Mouse (Mus musculus) layer of hippocampus, postnatal 14 days (tissue): ENCODE data around the gene Nap1l1. TPM values are rescaled to one million over a fixed set of nuclear protein-coding genes. Genes with fewer than 3 reads are reported as not detected.
A peak's percentile ranks its signal among the peaks of the same experiment; 100 is the strongest.
"Not testable (repeated sequence)": the region's sequence is repeated elsewhere in the genome, so short reads cannot be mapped to it uniquely, and the experiment has no call there.

Source experiments
- DNase-seq, 2 experiments: peaks; one replicate each; pipeline ENCODE4 v3.0.0; 2021 to 2022; ENCODE audit warnings: low spot score in 2 of 2, mixed read lengths in 1 of 2
- total RNA-seq, 2 experiments: library from RNA; stranded (reverse); gene quantifications; 2 replicates each; pipeline ENCODE4 v1.2.3; 2021

Gene Nap1l1
- total RNA-seq, 2 experiments from 2014 or later, result 164 to 177 TPM

DNA sequence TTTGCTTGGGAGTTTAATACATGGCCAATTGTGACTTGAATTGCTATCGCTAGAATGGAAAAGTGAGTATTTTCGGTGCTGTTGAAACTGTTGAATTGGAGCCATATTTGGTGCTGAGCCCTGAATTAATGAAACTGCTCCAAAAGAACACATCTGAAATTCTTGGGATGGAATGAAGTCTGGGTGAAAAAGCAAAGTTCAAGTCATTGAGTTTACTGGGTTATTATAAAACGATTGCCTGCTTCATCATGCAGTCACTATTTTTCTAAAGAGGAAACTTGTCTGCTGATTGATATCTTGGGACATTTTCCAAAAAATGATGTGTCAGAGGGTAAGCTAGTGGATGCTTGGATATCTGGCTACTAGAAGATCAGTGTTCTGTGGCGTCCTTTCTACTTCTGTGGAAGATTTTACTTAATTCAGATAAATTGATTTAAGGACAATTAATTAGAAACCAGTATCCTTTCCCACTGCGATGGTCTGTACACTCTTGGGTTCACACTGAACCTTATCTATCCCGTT lies 4.0 kb downstream of the Nap1l1 start:
- DNase-seq, result no peak

DNA sequence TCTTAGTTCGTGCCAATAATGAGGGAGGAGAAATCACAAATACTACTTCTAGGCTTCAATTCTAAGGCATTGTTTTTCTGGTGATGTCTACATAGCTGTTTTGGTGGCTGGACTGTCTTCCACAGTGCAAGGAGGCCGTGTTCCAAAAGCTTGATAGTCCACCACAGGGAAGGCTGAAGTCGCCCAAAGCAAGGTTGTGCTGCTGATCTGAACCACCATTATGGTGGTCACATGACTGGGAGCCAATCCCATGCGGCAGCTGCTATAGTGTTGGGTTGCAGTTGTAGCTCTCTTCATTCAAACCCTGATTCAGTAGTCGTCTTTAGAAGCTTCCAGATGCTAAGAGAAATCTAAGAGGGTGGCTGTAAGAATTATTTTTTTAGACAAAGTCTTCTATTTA lies 6.6 kb downstream of the Nap1l1 start:
- no peak for DNase-seq

DNA sequence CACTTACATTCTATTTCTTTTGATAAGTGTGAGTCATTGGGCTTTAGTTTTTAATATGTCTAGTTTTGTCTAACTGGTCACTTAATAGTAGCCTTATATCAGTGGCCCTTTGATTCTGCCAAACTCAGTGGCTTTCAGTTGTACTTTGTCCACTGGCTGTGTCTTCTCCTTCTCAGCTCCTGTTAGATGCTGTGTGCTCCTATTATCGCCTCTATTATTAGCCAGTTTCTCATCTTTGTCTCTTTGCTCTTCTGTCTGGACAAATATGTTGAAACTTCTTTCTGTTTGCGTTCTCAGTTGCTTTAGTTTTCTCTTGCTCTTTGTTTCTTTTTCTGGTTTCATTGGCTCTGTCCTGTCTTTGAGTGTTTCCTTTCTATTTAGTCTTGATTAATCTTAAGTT lies 9.6 kb downstream of the Nap1l1 start:
- DNase-seq, result no peak

DNA sequence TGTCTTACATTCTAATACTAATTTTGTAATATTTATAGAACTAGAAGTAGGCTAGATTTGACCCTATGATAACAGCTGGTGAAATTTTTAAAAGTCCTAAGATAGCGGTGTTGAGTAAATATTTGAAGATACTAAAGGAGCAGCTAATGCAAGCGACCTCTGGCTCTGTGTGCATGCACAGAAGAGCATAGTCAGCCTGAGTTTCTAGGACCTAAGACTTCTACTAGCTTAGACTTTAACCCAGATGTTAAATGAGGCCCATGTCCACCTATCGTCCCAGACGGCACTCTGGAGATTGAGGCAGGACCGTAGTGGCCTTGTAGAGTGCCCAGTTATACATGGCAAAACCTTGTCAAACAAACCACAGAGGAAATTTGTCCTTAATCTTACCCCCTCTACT lies 11.1 kb downstream of the Nap1l1 start:
- DNase-seq, result no peak

DNA sequence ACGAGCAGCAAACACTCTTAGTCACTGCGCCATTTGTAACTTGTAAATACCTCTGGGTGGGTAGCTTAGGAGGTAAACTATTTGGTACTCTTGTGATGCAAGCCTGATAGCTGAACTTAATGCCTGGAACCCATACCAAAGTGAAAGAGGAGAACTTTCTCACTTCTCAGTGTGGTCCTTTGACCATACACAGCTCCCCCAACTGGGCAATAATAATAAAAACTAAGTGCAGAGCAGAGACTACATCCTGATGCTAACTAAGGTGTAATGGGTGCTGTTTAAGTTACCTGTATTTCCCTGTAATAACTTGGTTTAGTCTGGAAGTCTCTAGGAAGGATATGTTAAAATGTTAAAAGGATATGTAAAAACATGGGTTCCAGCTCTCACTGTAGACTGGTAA lies 15.8 kb downstream of the Nap1l1 start:
- no peak for DNase-seq

DNA sequence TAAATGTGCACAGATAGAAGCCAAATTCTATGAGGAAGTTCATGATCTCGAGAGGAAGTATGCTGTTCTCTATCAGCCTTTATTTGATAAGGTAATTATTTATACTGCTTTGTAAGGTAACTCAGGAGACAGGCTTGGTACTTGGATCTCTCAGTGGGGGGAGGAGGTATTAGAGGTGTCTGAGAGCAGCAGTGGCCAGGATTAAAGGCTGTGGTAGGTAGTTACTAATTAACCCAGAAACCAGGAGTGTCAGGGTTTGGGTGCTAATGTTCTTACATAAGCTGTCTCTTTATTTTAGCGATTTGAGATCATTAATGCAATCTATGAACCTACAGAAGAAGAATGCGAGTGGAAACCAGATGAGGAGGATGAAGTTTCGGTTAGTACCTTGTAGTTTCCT lies 17.1 kb downstream of the Nap1l1 start:
- DNase-seq, result not testable (repeated sequence)

DNA sequence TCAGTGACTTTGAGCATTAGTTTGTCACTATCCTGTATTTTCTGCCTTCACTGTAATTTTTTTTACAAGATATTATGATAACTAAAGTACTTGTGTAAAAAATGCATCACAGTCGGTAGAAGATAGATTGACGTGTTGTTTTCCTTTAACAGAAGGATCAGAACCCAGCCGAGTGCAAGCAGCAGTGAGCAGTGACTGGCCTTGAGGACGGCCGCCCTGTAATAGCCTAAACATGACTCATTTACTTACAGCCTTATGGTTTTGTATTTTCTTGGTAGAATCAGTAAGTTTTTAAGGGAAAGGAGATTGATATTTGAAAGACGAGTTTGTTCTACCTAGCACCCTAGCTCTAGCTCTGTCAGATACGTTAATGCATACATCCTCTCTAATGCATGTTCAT lies 22.9 kb downstream of the Nap1l1 start:
- DNase-seq, result no peak

DNA sequence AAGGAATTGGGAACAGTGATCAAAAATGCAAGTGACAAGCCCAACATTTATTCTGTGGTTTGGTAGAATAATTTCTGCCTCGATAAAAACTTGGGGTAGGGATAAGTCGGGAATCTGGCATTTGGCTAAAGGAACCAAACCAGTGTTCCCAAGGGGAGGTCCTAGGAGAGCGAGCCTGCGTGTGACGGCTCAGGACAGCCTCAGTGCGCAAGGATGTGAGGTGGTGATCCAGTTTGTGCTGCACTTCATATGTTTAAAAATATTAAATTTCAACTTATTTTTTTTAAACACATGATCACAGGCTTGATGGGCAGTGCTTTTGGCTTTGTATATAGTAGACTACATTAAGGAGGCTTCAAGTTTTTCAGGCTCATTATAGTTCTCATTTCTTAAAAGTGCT lies 26.9 kb downstream of the Nap1l1 start:
- DNase-seq, result no peak

DNA sequence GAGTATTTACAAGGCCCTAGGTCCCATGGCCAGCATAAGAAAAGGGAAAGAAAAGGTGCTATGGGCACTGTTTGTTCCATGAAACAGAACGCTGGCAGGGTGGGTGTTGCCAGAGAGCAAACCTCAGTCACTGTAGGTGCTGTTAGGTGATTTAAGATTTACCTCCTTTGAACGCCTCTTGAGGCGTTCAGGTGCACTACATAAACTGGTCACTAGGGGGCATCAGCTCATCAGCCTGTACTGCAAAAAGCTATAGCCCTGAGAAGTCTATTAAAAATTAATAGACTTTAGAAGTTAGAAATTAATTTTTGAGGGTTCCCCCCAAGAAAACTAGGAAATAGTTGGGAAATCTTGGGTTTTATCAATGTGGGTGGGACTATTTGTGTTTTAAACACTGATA lies 30.0 kb downstream of the Nap1l1 start:
- peak; percentile 61 to 81 for DNase-seq

DNA sequence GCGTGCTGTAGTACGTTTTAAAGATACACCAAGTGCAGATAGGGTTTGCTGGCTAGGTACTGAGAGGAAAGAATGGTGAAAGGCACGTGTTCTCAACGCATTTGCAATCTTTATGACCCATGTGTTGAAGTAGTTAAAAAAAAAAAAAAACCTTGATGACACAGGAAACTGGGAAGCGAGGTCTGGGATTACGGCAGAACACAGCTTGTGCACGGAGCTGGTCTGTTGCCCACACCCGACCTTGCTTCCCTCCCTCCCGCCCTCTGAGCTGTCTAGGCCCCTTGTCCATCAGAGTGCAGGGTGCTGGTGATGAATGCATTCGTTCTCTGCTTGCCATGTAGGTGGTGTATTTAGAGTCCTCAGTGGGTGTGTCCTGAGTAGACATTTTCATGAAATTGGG lies 30.7 kb downstream of the Nap1l1 start:
- no peak for DNase-seq

DNA sequence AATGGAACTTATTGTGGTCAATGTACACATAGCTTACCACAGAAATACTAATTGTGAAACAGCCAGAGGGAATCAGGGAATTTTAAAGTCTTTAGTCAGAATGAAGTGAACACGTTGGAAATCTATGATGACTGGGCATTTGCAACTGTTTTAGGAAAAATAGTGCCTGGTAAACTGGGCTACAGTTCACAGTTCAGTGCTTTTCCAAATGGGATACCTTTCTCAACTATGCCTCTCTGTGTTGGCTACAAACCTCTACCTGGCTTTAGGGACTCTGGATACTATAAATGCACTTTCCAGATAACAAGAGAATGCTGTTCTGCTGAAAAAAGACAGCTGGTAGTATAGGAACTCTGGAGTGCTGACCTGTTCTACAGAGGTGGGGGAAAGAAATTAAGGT lies 31.6 kb downstream of the Nap1l1 start:
- DNase-seq, result no peak

DNA sequence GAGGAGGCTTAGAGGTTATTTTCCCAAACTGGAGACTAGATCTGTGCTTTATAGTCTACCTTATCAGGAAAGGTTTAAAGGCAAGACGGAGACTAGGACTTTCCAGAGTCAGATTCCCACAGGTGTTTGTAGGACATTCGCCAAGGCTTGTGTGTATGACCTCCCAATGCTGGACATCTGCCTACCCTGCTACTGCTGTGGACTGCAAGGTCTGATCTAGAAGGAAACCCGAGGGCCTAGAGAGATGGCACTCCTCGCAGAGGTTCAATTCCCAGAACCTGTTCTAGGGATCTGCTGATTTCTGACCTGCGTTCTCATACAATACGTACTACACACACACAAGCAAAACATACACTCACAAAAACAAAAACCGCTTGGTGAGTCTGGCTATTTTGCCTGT lies 32.4 kb downstream of the Nap1l1 start:
- no peak for DNase-seq

DNA sequence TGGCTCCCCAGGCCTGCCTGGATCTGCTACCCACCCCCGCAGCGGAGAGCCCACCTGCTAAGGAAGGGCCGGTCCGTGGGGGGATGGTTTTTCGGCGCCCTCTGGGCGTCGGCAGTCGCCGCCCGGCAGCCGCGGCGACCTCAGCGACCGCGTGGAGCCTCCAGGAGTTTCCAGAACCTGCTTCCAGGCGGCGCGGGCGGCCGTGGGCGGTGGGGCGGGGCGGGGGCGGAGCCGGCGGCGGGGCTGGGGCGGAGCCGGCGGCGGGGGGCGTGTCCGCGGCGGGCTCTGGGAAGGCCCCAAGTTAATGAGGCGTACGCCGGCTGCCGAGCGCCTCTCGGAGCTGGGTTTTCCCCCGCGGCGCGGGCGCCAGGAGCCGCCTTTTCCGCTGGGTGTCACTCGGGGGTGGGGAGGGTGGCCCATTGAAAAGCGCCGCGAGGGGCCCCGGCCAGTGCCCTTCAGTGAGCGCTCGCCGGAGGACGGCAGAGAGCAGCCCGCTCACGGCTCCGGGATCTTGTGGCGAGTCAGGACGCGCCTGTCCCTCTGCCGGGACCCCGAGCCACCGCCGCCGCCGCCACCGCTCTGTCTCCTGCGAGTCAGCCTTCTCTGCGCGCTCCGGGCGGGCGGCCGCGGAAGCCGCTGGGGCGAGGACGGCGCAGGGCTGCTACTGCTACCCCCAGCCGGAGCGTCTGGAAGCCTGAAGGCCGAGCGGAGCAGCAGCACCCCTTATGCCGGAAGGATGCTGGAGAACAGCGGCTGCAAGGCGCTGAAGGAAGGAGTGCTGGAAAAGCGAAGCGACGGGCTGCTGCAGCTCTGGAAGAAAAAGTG lies 33.3 kb downstream of the Nap1l1 start, which contains the start of gene Phlda1:
Gene Phlda1 (plus strand): TSS at position 186 of the 825 bp plus-strand sequence.
- DNase-seq, result peak; percentile 93 to 94

DNA sequence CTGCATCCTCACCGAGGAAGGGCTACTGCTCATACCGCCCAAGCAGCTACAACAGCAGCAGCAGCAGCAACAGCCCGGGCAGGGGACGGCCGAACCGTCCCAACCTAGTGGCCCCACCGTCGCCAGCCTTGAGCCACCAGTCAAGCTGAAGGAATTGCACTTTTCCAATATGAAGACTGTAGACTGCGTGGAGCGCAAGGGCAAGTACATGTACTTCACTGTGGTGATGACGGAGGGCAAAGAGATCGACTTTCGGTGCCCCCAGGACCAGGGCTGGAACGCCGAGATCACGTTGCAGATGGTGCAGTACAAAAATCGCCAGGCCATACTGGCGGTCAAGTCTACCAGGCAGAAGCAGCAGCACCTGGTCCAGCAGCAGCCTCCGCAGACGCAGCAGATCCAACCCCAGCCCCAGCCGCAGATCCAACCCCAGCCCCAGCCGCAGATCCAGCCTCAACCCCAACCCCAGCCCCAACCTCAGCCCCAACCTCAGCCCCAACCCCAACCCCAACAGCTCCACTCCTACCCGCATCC lies 34.0 kb downstream of the Nap1l1 start:
- DNase-seq, result peak in 1 of 2 experiments; percentile 39

DNA sequence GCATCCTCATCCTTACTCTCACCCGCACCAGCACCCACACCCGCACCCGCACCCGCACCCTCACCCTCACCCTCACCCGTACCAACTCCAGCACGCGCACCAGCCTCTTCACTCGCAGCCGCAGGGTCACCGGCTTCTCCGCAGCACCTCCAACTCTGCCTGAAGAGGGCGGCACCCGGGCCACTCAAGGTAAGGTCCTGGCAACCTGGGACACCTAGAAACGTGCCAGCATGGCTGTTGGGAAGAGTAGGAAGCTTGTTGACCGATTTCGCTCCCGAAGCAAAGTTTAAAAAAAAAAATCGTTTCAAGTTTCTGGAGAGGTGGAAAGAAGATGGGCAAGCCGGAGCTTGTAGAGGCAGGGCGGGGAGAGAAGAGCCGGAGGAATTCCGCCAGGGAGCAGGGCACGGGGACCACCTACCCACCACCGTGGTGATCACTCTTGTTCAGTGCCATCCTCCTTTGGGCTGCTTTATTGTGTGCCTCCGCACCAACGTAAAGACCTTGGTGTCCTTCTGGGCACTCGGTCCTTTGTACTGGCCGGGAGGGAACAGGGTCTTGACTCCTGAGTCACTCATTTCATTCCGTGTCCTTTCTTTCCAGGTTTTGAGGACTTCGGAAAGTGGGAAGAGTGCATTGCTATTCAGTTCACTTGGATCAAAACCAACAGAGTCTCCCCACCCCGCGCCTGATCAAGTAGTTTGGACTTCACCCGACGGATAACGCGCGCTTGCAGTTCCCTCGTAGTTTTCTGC lies 34.6 kb downstream of the Nap1l1 start:
- DNase-seq, result peak in 1 of 2 experiments; percentile 49

DNA sequence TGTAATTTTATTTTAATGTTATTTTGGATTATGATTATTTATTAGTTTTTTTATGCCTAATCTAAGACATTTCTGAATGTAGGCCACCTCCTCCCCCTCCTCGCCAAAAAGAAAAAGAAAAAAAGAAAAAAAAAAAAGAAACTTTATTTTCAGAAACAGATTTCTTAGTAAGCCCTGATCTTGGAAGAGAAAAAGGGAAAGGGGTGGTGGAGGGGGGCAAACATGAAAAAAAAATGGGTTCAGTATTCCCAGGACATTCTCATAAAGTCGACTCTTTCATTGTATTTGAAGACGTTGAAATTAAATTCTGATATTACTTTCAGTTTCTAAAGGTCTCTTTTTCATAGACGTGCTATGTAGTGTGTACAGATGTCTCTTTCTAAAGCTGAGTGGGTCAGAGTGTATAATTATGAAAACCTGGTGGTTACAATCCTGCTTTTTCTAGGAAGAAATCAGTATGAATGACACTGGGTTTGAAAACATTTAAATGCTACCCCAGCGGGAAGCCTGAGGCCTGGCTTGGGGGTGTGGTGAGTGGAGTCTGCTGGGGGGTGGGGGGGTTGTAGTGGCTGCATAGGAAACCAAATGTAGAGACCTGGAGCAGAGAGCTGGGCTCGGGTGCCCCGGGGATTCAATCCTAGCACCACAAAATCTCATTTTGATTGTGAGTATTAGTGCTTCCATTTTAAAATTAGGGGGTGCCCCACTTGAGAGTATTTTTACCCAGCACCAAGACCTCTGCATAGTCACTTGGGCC lies 35.5 kb downstream of the Nap1l1 start:
- DNase-seq, result no peak

DNA sequence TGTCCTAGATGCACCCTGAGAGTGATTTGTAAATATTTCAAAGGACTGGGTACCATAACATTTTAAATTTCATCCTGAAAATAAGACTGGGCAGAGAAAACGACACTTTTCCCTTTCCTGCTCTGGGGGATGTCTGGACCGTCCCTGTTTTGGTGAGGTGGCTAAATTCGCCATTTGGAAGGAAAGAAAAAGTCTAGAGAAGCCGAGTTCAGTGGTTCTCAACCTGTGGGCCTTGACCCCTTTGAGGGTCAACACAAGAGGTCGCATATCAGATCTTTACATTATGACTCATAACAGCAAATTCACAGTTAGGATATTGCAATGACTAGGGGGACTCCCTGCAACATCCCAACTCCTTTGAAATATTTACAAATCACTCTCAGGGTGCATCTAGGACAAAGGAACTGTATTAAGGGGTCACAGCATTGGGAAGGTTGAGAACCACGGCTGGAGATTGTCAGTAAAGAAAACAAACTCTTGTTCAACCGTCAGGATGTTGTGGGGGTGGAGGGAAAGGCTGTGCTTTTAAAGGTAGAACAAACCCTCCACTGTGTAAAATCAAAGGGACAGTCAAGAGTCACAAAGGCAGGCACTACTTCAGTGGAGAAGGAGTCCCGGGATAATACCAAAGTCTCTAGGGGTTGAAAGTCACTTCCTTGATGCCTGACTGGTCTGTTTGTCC lies 36.2 kb downstream of the Nap1l1 start:
- no peak for DNase-seq

DNA sequence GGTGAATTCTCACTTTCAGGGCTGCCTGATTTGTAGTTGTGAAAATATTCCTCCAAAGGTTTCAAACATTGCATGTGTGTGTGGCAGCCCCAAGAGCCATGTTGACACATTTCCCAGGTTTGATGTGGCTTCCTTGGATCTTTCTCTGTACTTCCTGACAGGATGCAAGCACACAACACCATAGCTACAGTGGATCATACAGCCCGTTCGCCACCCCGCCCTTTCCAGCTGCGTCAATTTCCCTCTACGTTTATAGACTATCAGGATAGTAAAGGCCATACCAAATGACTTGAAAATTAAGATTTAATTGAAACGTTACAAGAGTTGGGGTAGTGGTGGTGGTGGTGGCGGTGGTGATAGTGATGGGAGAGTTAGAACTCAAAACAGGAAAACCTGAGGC lies 37.0 kb downstream of the Nap1l1 start:
- DNase-seq, result no peak

DNA sequence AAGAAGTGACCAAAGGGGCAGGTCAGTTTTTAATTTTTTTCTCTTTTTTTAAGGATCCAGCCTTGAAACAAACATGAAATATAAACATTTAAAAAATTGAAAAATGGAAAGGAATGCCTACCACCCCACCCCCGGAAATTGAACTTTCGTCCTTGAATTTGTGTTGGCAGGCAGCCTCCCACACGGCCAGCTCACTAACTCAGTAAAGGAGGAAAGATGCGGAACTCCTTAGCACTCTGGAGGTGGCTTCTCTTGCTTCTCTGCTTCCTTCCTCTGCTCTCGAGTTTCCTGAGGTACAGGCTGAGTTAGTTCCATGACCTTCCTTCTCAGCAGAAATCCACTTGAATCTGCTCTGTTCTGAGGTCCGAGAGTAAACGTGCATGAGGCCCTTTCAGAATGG lies 37.8 kb downstream of the Nap1l1 start:
- DNase-seq, result no peak

DNA sequence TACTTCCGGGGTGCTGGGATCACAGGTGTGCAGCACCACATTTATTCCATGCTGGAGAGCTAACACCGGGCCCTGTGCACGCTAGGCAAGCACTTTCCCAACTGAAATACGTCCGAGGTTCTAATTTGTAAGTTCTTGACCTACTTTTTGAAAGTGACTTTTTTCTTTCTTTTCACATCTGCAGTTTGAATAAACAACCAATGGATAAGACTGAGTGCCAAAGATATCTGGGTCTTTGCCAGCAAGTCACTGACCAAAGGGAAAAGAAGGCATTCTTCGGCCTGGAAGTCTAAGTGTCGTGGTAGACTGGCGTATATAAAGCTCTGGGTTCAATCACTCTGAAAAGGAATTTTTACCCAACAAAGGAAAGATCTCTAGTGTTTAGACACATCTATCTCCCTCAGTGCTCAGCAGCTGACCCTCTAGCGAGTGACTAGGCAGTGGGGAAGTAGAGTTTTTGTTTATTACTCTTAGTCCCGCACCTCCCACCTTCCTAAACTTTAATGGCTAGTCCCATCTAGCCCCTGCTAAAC lies 39.1 kb downstream of the Nap1l1 start:
- no peak for DNase-seq
